ENCODE assay signal across 8 mouse cellular contexts in genomic region chr10:63243493-63244054, GRCm38 (mm10). TPM values are rescaled to one million over a fixed set of nuclear protein-coding genes. Genes with fewer than 3 reads are reported as not detected.
DNase-seq lines count a peak whose midpoint lies in the region; ATAC-seq lines count a peak whose summit lies in the region.

Gene Herc4 (plus strand): TSS chr10:63243810.

- WGBS in heart, embryonic 14.5 days, result 1% methylated on average over 40 of the region's 44 CpGs
- under 1% methylated on average over 41 of the region's 44 CpGs for WGBS in liver, embryonic 13.5 days (ENCODE audit: insufficient replicate concordance)
- under 1% methylated on average over 40 of the region's 44 CpGs for WGBS in stomach, embryonic 16.5 days

- H3K27ac ChIP-seq in heart, embryonic 14.5 days (replicated peaks in 1 of 2; ENCODE audit: control insufficient read depth in 1 of 2, insufficient read depth in 1 of 2, low read depth in 2 of 2, low read length in 2 of 2), result peak within 1 kb of the TSS; percentile 91 to 98
- peak within 1 kb of the TSS; percentile 99 for H3K27ac ChIP-seq in liver, embryonic 13.5 days
- peak within 1 kb of the TSS; percentile 99 for H3K27ac ChIP-seq in stomach, embryonic 16.5 days (ENCODE audit: low read length)

- H3K9ac ChIP-seq in heart, embryonic 14.5 days (ENCODE audit: low read length), result peak within 1 kb of the TSS; percentile 93
- peak within 1 kb of the TSS; percentile 100 for H3K9ac ChIP-seq in liver, embryonic 13.5 days
- peak within 1 kb of the TSS; percentile 99 for H3K9ac ChIP-seq in stomach, embryonic 16.5 days (ENCODE audit: low read length)

- H3K4me3 ChIP-seq in heart, embryonic 14.5 days (ENCODE audit: control insufficient read depth in 1 of 2, insufficient read depth in 1 of 2, low read depth in 1 of 2, low read length in 2 of 2), result peak within 1 kb of the TSS; percentile 77 to 86
- H3K4me3 ChIP-seq in liver, embryonic 13.5 days (replicated peaks), result peak within 1 kb of the TSS; percentile 100
- H3K4me3 ChIP-seq in stomach, embryonic 16.5 days (replicated peaks; ENCODE audit: low read length), result peak within 1 kb of the TSS; percentile 99

- peaks cover 0 to 17% of the 10 kb centered on the region in 2 experiments; a peak in 3 of 4 replicates for H3K4me1 ChIP-seq in heart, embryonic 14.5 days (ENCODE audit: control insufficient read depth in 2 of 2, insufficient read depth in 2 of 2, low read length in 2 of 2)
- peaks cover 34% of the 10 kb centered on the region for H3K4me1 ChIP-seq in liver, embryonic 13.5 days (replicated peaks)
- H3K4me1 ChIP-seq in stomach, embryonic 16.5 days (ENCODE audit: control insufficient read depth, insufficient read depth, low read length), result peaks cover 17% of the 10 kb centered on the region

- H3K9me3 ChIP-seq in heart, embryonic 14.5 days (ENCODE audit: control insufficient read depth, low read length), result no peaks in the 10 kb centered on the region
- H3K9me3 ChIP-seq in liver, embryonic 13.5 days (replicated peaks), result no peaks in the 10 kb centered on the region
- no peaks in the 10 kb centered on the region for H3K9me3 ChIP-seq in stomach, embryonic 16.5 days (replicated peaks; ENCODE audit: control insufficient read depth, low read length)

- peaks cover 14% of the 10 kb centered on the region for H3K36me3 ChIP-seq in heart, embryonic 14.5 days (ENCODE audit: control insufficient read depth, insufficient read depth, low read length)
- H3K36me3 ChIP-seq in liver, embryonic 13.5 days, result peaks cover 14% of the 10 kb centered on the region
- H3K36me3 ChIP-seq in stomach, embryonic 16.5 days (ENCODE audit: control insufficient read depth, insufficient read depth, low read length), result 0 out of 2 replicates have a peak, but pooled peaks cover 5% of the 10 kb centered on the region

- H3K27me3 ChIP-seq in heart, embryonic 14.5 days (ENCODE audit: control insufficient read depth, insufficient read depth, low read length), result no peaks in the 10 kb centered on the region
- no peaks in the 10 kb centered on the region for H3K27me3 ChIP-seq in liver, embryonic 13.5 days
- no peaks in the 10 kb centered on the region for H3K27me3 ChIP-seq in stomach, embryonic 16.5 days (ENCODE audit: control insufficient read depth, insufficient read depth, low read length)

- peak; percentile 86 for ATAC-seq in CD4-positive, CD25-positive, alpha-beta regulatory T cell, adult 4 months
- ATAC-seq in heart, embryonic 14.5 days (ENCODE audit: insufficient number of reproducible peaks, insufficient read depth, low FRiP score, low read depth), result peak; percentile 100
- ATAC-seq in liver, embryonic 13.5 days (ENCODE audit: low read depth), result peak; percentile 99
- ATAC-seq in stomach, embryonic 16.5 days (ENCODE audit: insufficient read depth, low FRiP score), result peak; percentile 100

- H3K4me2 ChIP-seq in heart, embryonic 14.5 days (ENCODE audit: low read length), result peak within 1 kb of the TSS; percentile 75
- peak within 1 kb of the TSS; percentile 76 for H3K4me2 ChIP-seq in liver, embryonic 13.5 days
- peak within 1 kb of the TSS; percentile 70 for H3K4me2 ChIP-seq in stomach, embryonic 16.5 days (ENCODE audit: low read depth, low read length)

- DNase-seq in c-Kit-negative CD71-positive TER-119-positive erythroid progenitor cells, embryonic 14.5 days (ENCODE audit: low read depth, low spot score), result peak; percentile 88
- peak; percentile 83 for DNase-seq in fibroblast of lung, adult 2 months (ENCODE audit: low read depth)
- DNase-seq in kidney, postnatal 14 days, result peak; percentile 97
- DNase-seq in liver, embryonic 13.5 days, result peak; percentile 89
- peak; percentile 97 for DNase-seq in neural tube, embryonic 10.5 days (ENCODE audit: extremely low spot score, low spot score)

RNA-seq across cellular contexts. Expression of gene Herc4, which starts in this region (rescaled TPM):
- 100 to 1,000 TPM in 1 of 2 experiments, 10 to 100 TPM in 1; 70.4 to 105 TPM for polyA plus RNA-seq in CD4-positive, CD25-positive, alpha-beta regulatory T cell, adult 4 months (2017; shearing (Covaris generic))
- polyA plus RNA-seq in heart, embryonic 14.5 days (2014; fragmentation: Nextera tagmentation; extraction: Ambion mirVana), result 39.2 and 39.7 TPM in 2 replicates
- polyA plus RNA-seq in liver, embryonic 13.5 days (2015; fragmentation: Nextera tagmentation; extraction: Ambion mirVana), result 23.9 and 30.0 TPM in 2 replicates
- polyA plus RNA-seq in stomach, embryonic 16.5 days (2015; fragmentation: Nextera tagmentation; extraction: Ambion mirVana), result 39.9 and 41.1 TPM in 2 replicates

Comparison
In these comparisons a context has a peak if more than half of its experiments do, and no peak if none do; other contexts are left out.
1. Peak in every context shown above with its lines: DNase-seq, ATAC-seq, H3K4me3 ChIP-seq and H3K27ac ChIP-seq.